22 mouse cellular contexts compared by ENCODE assay signal in the genomic region with DNA sequence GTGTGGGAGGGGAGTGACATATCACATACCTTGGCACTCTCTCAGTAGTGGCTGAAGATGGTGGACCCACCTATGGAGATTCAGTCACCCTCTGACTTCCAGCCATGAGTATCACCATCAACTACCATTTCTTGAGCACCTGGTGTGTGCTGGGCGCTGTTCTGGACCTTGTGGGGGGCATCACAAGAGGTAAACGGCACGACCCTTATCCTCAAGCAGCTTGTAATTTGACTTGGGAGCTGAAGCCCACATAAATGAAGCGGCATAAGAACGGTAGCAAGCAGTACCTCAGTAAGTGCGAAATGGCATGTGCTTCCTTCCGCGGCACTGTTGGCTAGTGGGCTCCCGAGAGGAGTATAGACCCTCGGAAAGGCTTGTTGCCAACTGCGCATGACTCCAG. TPM values are rescaled to one million over a fixed set of nuclear protein-coding genes. Genes with fewer than 3 reads are reported as not detected.
DNase-seq lines count a peak whose midpoint lies in the region; ATAC-seq and TF ChIP-seq lines count a peak whose summit lies in the region.
"Had no signal": no experiment of that assay in that cellular context is flagged by ENCODE, and none has a peak within 500 bp of the region (broad histone marks: within the 10 kb centered on the region; RNA-seq: fewer than 3 reads in every experiment).

No protein-coding gene starts in this region.

- no peak overlapping the region for H3K9ac ChIP-seq in limb, embryonic 12.5 days (replicated peaks)
- no peak overlapping the region for H3K9ac ChIP-seq in neural tube, embryonic 15.5 days (replicated peaks)
- H3K9ac ChIP-seq: liver, embryonic 15.5 days had no signal

- 53% methylated on average over 11 of the region's 11 CpGs for WGBS in limb, embryonic 12.5 days
- WGBS in limb, embryonic 10.5 days, result 60% methylated on average over 11 of the region's 11 CpGs
- 69% methylated on average over 11 of the region's 11 CpGs for WGBS in neural tube, embryonic 15.5 days

- peak; percentile 17 for DNase-seq in cerebellum, adult 9-11 months
- no peak for DNase-seq in limb, embryonic 10.5 days (ENCODE audit: low spot score)
- DNase-seq in neural tube, embryonic 10.5 days (ENCODE audit: extremely low spot score, low spot score), result no peak
- DNase-seq in ovary, postnatal 36 days (ENCODE audit: low spot score), result no peak
- DNase-seq: embryo, embryonic 11 days; gastrocnemius, postnatal 14 days; heart, adult 18-20 months; heart, postnatal 4 days; kidney, adult 9 months; kidney, postnatal 25 days; left cerebral cortex, postnatal 4 days; right cerebral cortex, postnatal 14 days had no signal

- peaks cover 13% of the 10 kb centered on the region for H3K4me1 ChIP-seq in limb, embryonic 12.5 days (replicated peaks)
- H3K4me1 ChIP-seq in limb, embryonic 10.5 days, result peaks cover 15% of the 10 kb centered on the region
- H3K4me1 ChIP-seq in neural tube, embryonic 15.5 days, result peaks cover 28% of the 10 kb centered on the region

- no peak overlapping the region; the same call in 1 of the 2 replicates for H3K4me2 ChIP-seq in limb, embryonic 12.5 days
- H3K4me2 ChIP-seq in neural tube, embryonic 15.5 days, result peak overlapping the region; percentile 94; the same call in 1 of the 2 replicates
- H3K4me2 ChIP-seq in myocyte (ENCODE audit: low read depth), result no peak overlapping the region

- H3K27ac ChIP-seq in limb, embryonic 12.5 days, result no peak overlapping the region
- H3K27ac ChIP-seq in limb, embryonic 10.5 days, result no peak overlapping the region
- no peak overlapping the region for H3K27ac ChIP-seq in neural tube, embryonic 15.5 days (replicated peaks)
- H3K27ac ChIP-seq: heart, embryonic 15.5 days; intestine, embryonic 15.5 days; left cerebral cortex, adult 2 months; liver, embryonic 15.5 days; stomach, postnatal 0 days had no signal

- H3K4me3 ChIP-seq in limb, embryonic 12.5 days (replicated peaks), result 0 out of 2 replicates have a peak overlapping the region, but pooled peaks have one; percentile 70
- H3K4me3 ChIP-seq in limb, embryonic 10.5 days, result no peak overlapping the region
- H3K4me3 ChIP-seq in neural tube, embryonic 15.5 days (replicated peaks), result no peak overlapping the region
- H3K4me3 ChIP-seq in myocyte, result peak overlapping the region; percentile 86

- no peaks in the 10 kb centered on the region for H3K36me3 ChIP-seq in limb, embryonic 12.5 days
- H3K36me3 ChIP-seq in limb, embryonic 10.5 days, result peaks cover 4% of the 10 kb centered on the region; the same call in 1 of the 2 replicates
- no peaks in the 10 kb centered on the region for H3K36me3 ChIP-seq in neural tube, embryonic 15.5 days
- no peaks in the 10 kb centered on the region for H3K36me3 ChIP-seq in myocyte (ENCODE audit: control insufficient read depth, insufficient read depth)
- H3K36me3 ChIP-seq: heart, embryonic 15.5 days; intestine, embryonic 15.5 days; liver, embryonic 15.5 days had no signal

- H3K79me2 ChIP-seq in myocyte (ENCODE audit: control insufficient read depth, insufficient read depth), result peaks cover 10% of the 10 kb centered on the region

- no peak for TF ChIP-seq POLR2A in myocyte (IDR thresholded peaks at IDR 0.05; ENCODE audit: insufficient read length, low read depth)

- H3ac ChIP-seq in myocyte (ENCODE audit: control insufficient read depth, insufficient read length), result no peak overlapping the region

- no peak for ATAC-seq in cerebellum, adult (ENCODE audit: insufficient number of reproducible peaks, low FRiP score, low TSS enrichment)
- no peak for ATAC-seq in limb, embryonic 12.5 days (ENCODE audit: insufficient number of reproducible peaks, insufficient read depth, low FRiP score, low TSS enrichment, low read depth)
- no peak for ATAC-seq in neural tube, embryonic 15.5 days (ENCODE audit: low FRiP score)
- ATAC-seq: intestine, embryonic 15.5 days; lung, postnatal 0 days had no signal

- H3K27me3 ChIP-seq in limb, embryonic 12.5 days, result peaks cover 23% of the 10 kb centered on the region
- H3K27me3 ChIP-seq in limb, embryonic 10.5 days (ENCODE audit: low read depth, poor library complexity, severe bottlenecking), result peaks cover 14% of the 10 kb centered on the region
- peaks cover 18% of the 10 kb centered on the region for H3K27me3 ChIP-seq in neural tube, embryonic 15.5 days (replicated peaks)
- peaks cover 6% of the 10 kb centered on the region for H3K27me3 ChIP-seq in myocyte (ENCODE audit: control insufficient read depth, insufficient read depth, insufficient read length)

- H3K9me3 ChIP-seq in limb, embryonic 12.5 days, result no peaks in the 10 kb centered on the region
- H3K9me3 ChIP-seq in limb, embryonic 10.5 days (replicated peaks), result no peaks in the 10 kb centered on the region
- H3K9me3 ChIP-seq in neural tube, embryonic 15.5 days (replicated peaks), result no peaks in the 10 kb centered on the region
- H3K9me3 ChIP-seq: heart, embryonic 15.5 days; intestine, embryonic 15.5 days; liver, embryonic 15.5 days had no signal

TF ChIP-seq in myocyte, 11 proteins besides CTCF, POLR2A, EP300 and RAD21:
- TF ChIP-seq MYOG (IDR thresholded peaks at IDR 0.05; ENCODE audit: control insufficient read depth in 1 of 3, insufficient read depth in 1 of 3, insufficient read length in 2 of 3, low read depth in 2 of 3), result no peak
- TF ChIP-seq E2F4 (IDR thresholded peaks at IDR 0.05; ENCODE audit: insufficient read depth), result no peak

RNA-seq across cellular contexts. Expression of a gene that starts 1.2 kb away (rescaled TPM):
- polyA plus RNA-seq in limb, embryonic 12.5 days (2016; fragmentation: Nextera tagmentation; extraction: Ambion mirVana), result 1.6 TPM in 2 replicates
- polyA plus RNA-seq in limb, embryonic 10.5 days (2016; fragmentation: Nextera tagmentation; extraction: Ambion mirVana), result 0.74 and 0.75 TPM in 2 replicates
- polyA plus RNA-seq in neural tube, embryonic 15.5 days (2015; fragmentation: Nextera tagmentation; extraction: Ambion mirVana), result 3.4 and 4.7 TPM in 2 replicates
- polyA plus RNA-seq in myocyte (2012; fragmentation: generic; extraction: Trizol), result 0.48 TPM

RNA-seq across cellular contexts. Expression of a gene that starts 1.5 kb away (rescaled TPM):
- 7.8 and 9.6 TPM in 2 replicates for polyA plus RNA-seq in limb, embryonic 12.5 days (2016; fragmentation: Nextera tagmentation; extraction: Ambion mirVana)
- 8.5 and 10.3 TPM in 2 replicates for polyA plus RNA-seq in limb, embryonic 10.5 days (2016; fragmentation: Nextera tagmentation; extraction: Ambion mirVana)
- polyA plus RNA-seq in neural tube, embryonic 15.5 days (2015; fragmentation: Nextera tagmentation; extraction: Ambion mirVana), result 20.8 and 22.4 TPM in 2 replicates
- 10.2 TPM for polyA plus RNA-seq in myocyte (2012; fragmentation: generic; extraction: Trizol)

RNA-seq across cellular contexts. Expression of a gene that starts 54.4 kb away (rescaled TPM):
- 46.4 and 51.2 TPM in 2 replicates for polyA plus RNA-seq in limb, embryonic 12.5 days (2016; fragmentation: Nextera tagmentation; extraction: Ambion mirVana)
- 36.4 and 42.5 TPM in 2 replicates for polyA plus RNA-seq in limb, embryonic 10.5 days (2016; fragmentation: Nextera tagmentation; extraction: Ambion mirVana)
- 29.9 and 32.4 TPM in 2 replicates for polyA plus RNA-seq in neural tube, embryonic 15.5 days (2015; fragmentation: Nextera tagmentation; extraction: Ambion mirVana)
- polyA plus RNA-seq in myocyte (2012; fragmentation: generic; extraction: Trizol), result 11.6 TPM

RNA-seq across cellular contexts. Expression of a gene that starts 58.4 kb away (rescaled TPM):
- polyA plus RNA-seq in limb, embryonic 12.5 days (2016; fragmentation: Nextera tagmentation; extraction: Ambion mirVana), result 0.69 and 0.95 TPM in 2 replicates
- not detected in 2 replicates for polyA plus RNA-seq in limb, embryonic 10.5 days (2016; fragmentation: Nextera tagmentation; extraction: Ambion mirVana)
- 1.9 and 3.3 TPM in 2 replicates for polyA plus RNA-seq in neural tube, embryonic 15.5 days (2015; fragmentation: Nextera tagmentation; extraction: Ambion mirVana)
- polyA plus RNA-seq in myocyte (2012; fragmentation: generic; extraction: Trizol), result not detected

Comparison
In these comparisons a context has a peak if more than half of its experiments do, and no peak if none do; other contexts are left out.
1. H3K4me3 ChIP-seq: peak in limb, embryonic 12.5 days (single experiment) and myocyte (single experiment); none in limb, embryonic 10.5 days (single experiment) and neural tube, embryonic 15.5 days (single experiment).